Mouse (Mus musculus) forebrain, postnatal 0 days (tissue): ENCODE results near the gene Ccnyl1. TPM values are rescaled to one million over a fixed set of nuclear protein-coding genes. Genes with fewer than 3 reads are reported as not detected.

Experiments
- ATAC-seq: fragments of 200-750 bp; cut with Nextera tagmentation; 2 replicates; pipeline ENCODE4 v1.8.0; 2017; ENCODE audit warnings: mild to moderate bottlenecking, moderate library complexity
- DNase-seq: peaks from one replicate; pipeline ENCODE4 v3.0.0-alpha.2; 2015
- H3K27ac ChIP-seq: fragments of 300-500 bp; sonication (generic); 2 replicates; pipeline ENCODE4 v1.5.1; 2014; ENCODE audit warnings: low read depth, mild to moderate bottlenecking, antibody characterized with exemption, low read length, moderate library complexity, mixed read lengths
- H3K27me3 ChIP-seq: fragments of 300-500 bp; sonication (generic); 2 replicates; pipeline ENCODE4 v1.6.1; 2014; ENCODE audit warnings: mild to moderate bottlenecking, low read length, mixed read lengths; ENCODE audit not compliant: insufficient read depth
- H3K36me3 ChIP-seq: fragments of 300-500 bp; sonication (generic); 2 replicates; pipeline ENCODE4 v1.6.1; 2014; ENCODE audit warnings: mild to moderate bottlenecking, moderate library complexity; ENCODE audit not compliant: insufficient read depth
- H3K4me1 ChIP-seq: fragments of 300-500 bp; sonication (generic); 2 replicates; pipeline ENCODE4 v1.6.1; 2014; ENCODE audit warnings: antibody characterized with exemption; ENCODE audit not compliant: insufficient read depth
- H3K4me2 ChIP-seq: fragments of 300-500 bp; sonication (generic); 2 replicates; pipeline ENCODE4 v1.6.1; 2014; ENCODE audit warnings: low read depth, mild to moderate bottlenecking, moderate library complexity
- H3K4me3 ChIP-seq: fragments of 300-500 bp; sonication (generic); 2 replicates; pipeline ENCODE4 v1.5.1; 2014; ENCODE audit warnings: low read depth, low read length, mixed read lengths
- H3K9ac ChIP-seq: fragments of 300-500 bp; sonication (generic); 2 replicates; pipeline ENCODE4 v1.6.1; 2014; ENCODE audit warnings: mild to moderate bottlenecking
- H3K9me3 ChIP-seq: fragments of 300-500 bp; sonication (generic); 2 replicates; pipeline ENCODE4 v1.6.1; 2016; ENCODE audit warnings: low read length
- CTCF ChIP-seq: sonication (generic); IDR thresholded peaks from 2 replicates; pipeline ENCODE4 v1.5.1; 2016; ENCODE audit warnings: antibody characterized with exemption, control low read depth, low read depth
- WGBS: fragments of 180-500 bp; shearing (Covaris S2); extraction: QIAGEN DNeasy Blood & Tissue Kit; methylation state at CpG from one replicate; pipeline ENCODE4 v1.1.7; 2014; 5-methylcytosine and 5-hydroxymethylcytosine counted together
- polyA plus RNA-seq: library from polyadenylated mRNA; unstranded; fragments of >200 nt; fragmentation: Nextera tagmentation; extraction: Ambion mirVana; gene quantifications from 2 replicates; pipeline ENCODE4 v1.2.1, GENCODE M21; 2015
- total RNA-seq: library from RNA; depleted of rRNA; stranded (reverse); fragments of >200 nt; gene quantifications from 2 replicates; pipeline ENCODE4 v1.2.3, GENCODE M21; 2014

Ccnyl1 gene
- total and polyA plus RNA-seq, 2 experiments from 2014 or later, result 3.4 to 24.7 TPM

GRCm38 (mm10) chr1:64717504-64717903, 27.2 kb downstream of the Ccnyl1 start:
- DNase-seq (peak; percentile 74), ATAC-seq (peak; percentile 92)
- H3K4me2 ChIP-seq, result no peak overlapping the region

GRCm38 (mm10) chr1:64721034-64721587, 30.9 kb downstream of the Ccnyl1 start:
- H3K4me3 ChIP-seq, result no peak overlapping the region
- H3K27me3 ChIP-seq, result no peaks in the 10 kb centered on the region
- H3K4me2 ChIP-seq, result no peak overlapping the region
- no peak for TF ChIP-seq CTCF
- DNase-seq (no peak), ATAC-seq (peak; percentile 40)
- H3K4me1 ChIP-seq, result no peaks in the 10 kb centered on the region
- 40% methylated on average over 10 of the region's 10 CpGs for WGBS
- no peak overlapping the region for H3K27ac ChIP-seq
- H3K9me3 ChIP-seq, result no peaks in the 10 kb centered on the region
- no peak overlapping the region for H3K9ac ChIP-seq
- H3K36me3 ChIP-seq, result peaks cover 15% of the 10 kb centered on the region; the same call in 1 of the 2 replicates

More at GRCm38 (mm10) chr1:64717504-64717903, 27.2 kb downstream of the Ccnyl1 start:
- no peak overlapping the region for H3K9ac ChIP-seq
- H3K4me1 ChIP-seq, result no peaks in the 10 kb centered on the region
- H3K27ac ChIP-seq, result no peak overlapping the region
- H3K4me3 ChIP-seq, result no peak overlapping the region
- H3K27me3 ChIP-seq, result no peaks in the 10 kb centered on the region
- H3K9me3 ChIP-seq, result no peaks in the 10 kb centered on the region
- peaks cover 17% of the 10 kb centered on the region for H3K36me3 ChIP-seq
- TF ChIP-seq CTCF, result peak; percentile 80

GRCm38 (mm10) chr1:64730046-64730445, 39.8 kb downstream of the Ccnyl1 start:
- ATAC-seq, result no peak
- Histone ChIP-seq H3K36me3 (0 out of 2 replicates have a peak, but pooled peaks cover 3% of the 10 kb centered on the region), H3K9me3 (no peaks in the 10 kb centered on the region), H3K4me1 (0 out of 2 replicates have a peak, but pooled peaks cover 2% of the 10 kb centered on the region), H3K27ac (no peak overlapping the region), H3K4me2 (no peak overlapping the region), H3K4me3 (no peak overlapping the region), H3K27me3 (peaks cover 15% of the 10 kb centered on the region; the same call in 1 of the 2 replicates), H3K9ac (no peak overlapping the region)
- TF ChIP-seq CTCF, result no peak
- WGBS, result 61% methylated on average over 4 of the region's 4 CpGs
- DNase-seq, result no peak

GRCm38 (mm10) chr1:64731341-64732020, 41.2 kb downstream of the Ccnyl1 start:
- Histone ChIP-seq H3K4me3 (no peak overlapping the region), H3K36me3 (no peaks in the 10 kb centered on the region), H3K4me2 (no peak overlapping the region), H3K27me3 (peaks cover 27% of the 10 kb centered on the region), H3K27ac (no peak overlapping the region), H3K9ac (no peak overlapping the region), H3K9me3 (no peaks in the 10 kb centered on the region), H3K4me1 (peaks cover 11% of the 10 kb centered on the region; the same call in 1 of the 2 replicates)
- 63% methylated on average over 16 of the region's 16 CpGs for WGBS
- DNase-seq, result no peak
- no peak for TF ChIP-seq CTCF
- no peak for ATAC-seq

GRCm38 (mm10) chr1:64732161-64732560, 41.9 kb downstream of the Ccnyl1 start:
- no peak for TF ChIP-seq CTCF
- no peak overlapping the region for H3K27ac ChIP-seq
- H3K4me2 ChIP-seq, result no peak overlapping the region
- no peaks in the 10 kb centered on the region for H3K9me3 ChIP-seq
- DNase-seq (no peak), ATAC-seq (no peak)
- H3K4me3 ChIP-seq, result no peak overlapping the region
- H3K36me3 ChIP-seq, result no peaks in the 10 kb centered on the region
- H3K9ac ChIP-seq, result no peak overlapping the region
- 52% methylated on average over 10 of the region's 10 CpGs for WGBS
- H3K4me1 ChIP-seq, result peaks cover 18% of the 10 kb centered on the region
- H3K27me3 ChIP-seq, result peaks cover 34% of the 10 kb centered on the region

- Histone ChIP-seq H3K36me3 (no peaks in the 10 kb centered on the region), H3K27me3 (peaks cover 35% of the 10 kb centered on the region), H3K9me3 (no peaks in the 10 kb centered on the region), H3K4me1 (peaks cover 19% of the 10 kb centered on the region), H3K4me2 (no peak overlapping the region), H3K4me3 (no peak overlapping the region), H3K9ac (no peak overlapping the region), H3K27ac (no peak overlapping the region)
- no peak for TF ChIP-seq CTCF
- no peak for ATAC-seq
- DNase-seq, result no peak
- 66% methylated on average over 7 of the region's 7 CpGs for WGBS
Observed at GRCm38 (mm10) chr1:64732637-64733200, 42.5 kb downstream of the Ccnyl1 start.
